Mouse (Mus musculus): ENCODE measurements around the gene Tmem14c.
"Not testable (repeated sequence)": the region's sequence is repeated elsewhere in the genome, so short reads cannot be mapped to it uniquely, and the experiment has no call there.

Gene Tmem14c

GRCm38 (mm10) chr13:41015829-41016634 lies at the start of gene Tmem14c:
Gene Tmem14c, plus strand, starts transcription at chr13:41016292.
- DNase-seq, result peak; percentile 95 to 96

GRCm38 (mm10) chr13:40967609-40968008 lies 48.5 kb upstream of the Tmem14c start:
- no peak for DNase-seq

GRCm38 (mm10) chr13:40968564-40968963 lies 47.5 kb upstream of the Tmem14c start:
- no peak for DNase-seq

GRCm38 (mm10) chr13:40969761-40970390 lies 46.2 kb upstream of the Tmem14c start:
- no peak for DNase-seq

GRCm38 (mm10) chr13:40971261-40971660 lies 44.8 kb upstream of the Tmem14c start:
- no peak for DNase-seq

GRCm38 (mm10) chr13:40971831-40972230 lies 44.3 kb upstream of the Tmem14c start:
- DNase-seq, result no peak

- DNase-seq, result no peak
Measured at GRCm38 (mm10) chr13:40972976-40973375, 43.1 kb upstream of the Tmem14c start.

GRCm38 (mm10) chr13:40977609-40978008 lies 38.5 kb upstream of the Tmem14c start:
- peak; percentile 22 to 42 for DNase-seq

- no peak for DNase-seq
Measured at GRCm38 (mm10) chr13:40978652-40979051, 37.4 kb upstream of the Tmem14c start.

- DNase-seq, result no peak
Measured at GRCm38 (mm10) chr13:40979321-40979720, 36.8 kb upstream of the Tmem14c start.

GRCm38 (mm10) chr13:40982759-40983158 lies 33.3 kb upstream of the Tmem14c start:
- DNase-seq, result no peak

GRCm38 (mm10) chr13:40986081-40986480 lies 30.0 kb upstream of the Tmem14c start:
- DNase-seq, result no peak

GRCm38 (mm10) chr13:40987608-40988303 lies 28.3 kb upstream of the Tmem14c start:
- not testable (repeated sequence) for DNase-seq

GRCm38 (mm10) chr13:40988418-40988817 lies 27.7 kb upstream of the Tmem14c start:
- no peak for DNase-seq

GRCm38 (mm10) chr13:40994487-40995263 lies 21.4 kb upstream of the Tmem14c start:
- no peak for DNase-seq

- not testable (repeated sequence) for DNase-seq
Measured at GRCm38 (mm10) chr13:40998537-40998936, 17.6 kb upstream of the Tmem14c start.

GRCm38 (mm10) chr13:41000140-41000925 lies 15.8 kb upstream of the Tmem14c start:
- peak; percentile 50 to 58 for DNase-seq

GRCm38 (mm10) chr13:41000926-41001639 lies 15.0 kb upstream of the Tmem14c start, which contains the start of gene Pak1ip1:
Gene Pak1ip1, plus strand, starts transcription at chr13:41001023.
- peak; percentile 95 to 96 for DNase-seq

- DNase-seq, result no peak
Measured at GRCm38 (mm10) chr13:41002001-41002400, 14.1 kb upstream of the Tmem14c start.

- no peak for DNase-seq
Measured at GRCm38 (mm10) chr13:41006244-41006643, 9.8 kb upstream of the Tmem14c start.

GRCm38 (mm10) chr13:41008271-41008670 lies 7.8 kb upstream of the Tmem14c start:
- DNase-seq, result no peak
